Mouse (Mus musculus): ENCODE measurements at regions not wholly inside any gene's neighbourhood (a gene's known extent, or its start where the extent isn't known, plus 50 kb on each side); places are given as distances from the start of the nearest gene placed in this dataset.

GRCm38 (mm10) chr12:77056748-77057370, 94.9 kb upstream of the Max start:
- peak; percentile 19 for DNase-seq (ENCODE audit: low read depth, low spot score)

DNA sequence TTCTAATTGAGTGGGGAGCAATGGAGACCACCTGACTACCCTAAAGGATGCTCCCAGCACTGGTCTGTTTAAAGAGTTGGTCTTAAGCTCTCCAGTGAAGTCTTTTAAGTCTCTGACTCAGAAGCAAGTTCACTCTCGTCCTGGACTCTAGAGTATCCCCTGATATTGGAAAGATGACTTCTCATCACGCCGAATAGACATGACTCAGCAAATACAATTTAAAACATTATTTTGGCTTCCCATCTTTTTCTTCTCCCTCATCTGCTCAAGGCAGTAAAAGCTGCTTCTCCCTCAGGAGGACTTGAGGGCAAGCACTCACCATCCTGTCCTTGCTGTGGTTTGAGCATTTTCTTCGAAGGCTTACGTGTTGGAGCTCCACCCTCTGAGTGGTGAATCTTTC, 92.7 kb upstream of the Max start:
- no peak for DNase-seq (ENCODE audit: low read depth, low spot score)

- DNase-seq (ENCODE audit: low read depth, low spot score) = no peak
Measured at GRCm38 (mm10) chr12:77054211-77054610, 92.2 kb upstream of the Max start.

DNA sequence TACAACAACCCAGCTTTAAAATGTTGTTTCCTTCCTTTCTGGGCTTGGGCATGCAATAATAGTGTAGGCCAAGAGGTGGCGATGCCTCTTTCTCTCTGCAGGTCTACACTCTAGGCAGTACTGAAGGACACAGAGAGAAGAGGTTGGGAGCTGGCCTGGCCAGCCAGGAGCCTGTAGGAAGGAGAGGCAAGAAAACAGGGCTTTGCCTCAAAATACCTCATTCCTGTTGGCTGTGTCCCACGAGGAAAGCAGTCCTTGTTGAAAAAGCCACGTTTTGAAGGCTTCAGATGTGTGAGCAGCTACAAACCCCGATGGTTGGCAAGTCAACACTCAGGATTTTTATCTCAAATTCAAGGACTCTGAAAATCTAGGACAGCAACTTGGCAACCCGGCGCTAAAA, 90.9 kb upstream of the Max start:
- peak; percentile 78 for DNase-seq (ENCODE audit: low read depth, low spot score)

GRCm38 (mm10) chr12:77048380-77048779, 86.4 kb upstream of the Max start:
- no peak for DNase-seq (ENCODE audit: low read depth, low spot score)

DNA sequence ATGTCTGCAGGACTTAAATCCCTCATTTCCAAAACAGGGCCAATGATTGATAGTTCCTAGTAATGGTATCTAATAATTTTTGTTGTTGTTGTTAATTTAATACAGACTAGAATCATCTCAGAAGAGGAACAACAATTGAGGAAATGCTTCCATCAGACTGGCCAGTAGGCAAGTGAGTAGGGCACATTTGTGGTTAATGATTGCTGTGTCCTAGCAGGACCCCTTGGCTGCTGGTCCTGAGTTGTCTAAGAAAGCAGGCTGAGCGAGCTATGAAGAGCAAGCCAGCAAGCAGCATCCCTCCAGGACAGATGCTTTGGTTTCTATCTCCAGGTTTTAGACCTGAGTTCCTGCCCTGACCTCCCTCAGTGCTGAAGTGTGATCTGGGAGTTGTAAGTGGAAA, 85.3 kb upstream of the Max start:
- no peak for DNase-seq (ENCODE audit: low read depth, low spot score)

- no peak for DNase-seq (ENCODE audit: low read depth, low spot score)
Measured at GRCm38 (mm10) chr12:77045956-77046355, 84.0 kb upstream of the Max start.

GRCm38 (mm10) chr12:77045356-77045755, 83.4 kb upstream of the Max start:
- no peak for DNase-seq (ENCODE audit: low read depth, low spot score)

DNA sequence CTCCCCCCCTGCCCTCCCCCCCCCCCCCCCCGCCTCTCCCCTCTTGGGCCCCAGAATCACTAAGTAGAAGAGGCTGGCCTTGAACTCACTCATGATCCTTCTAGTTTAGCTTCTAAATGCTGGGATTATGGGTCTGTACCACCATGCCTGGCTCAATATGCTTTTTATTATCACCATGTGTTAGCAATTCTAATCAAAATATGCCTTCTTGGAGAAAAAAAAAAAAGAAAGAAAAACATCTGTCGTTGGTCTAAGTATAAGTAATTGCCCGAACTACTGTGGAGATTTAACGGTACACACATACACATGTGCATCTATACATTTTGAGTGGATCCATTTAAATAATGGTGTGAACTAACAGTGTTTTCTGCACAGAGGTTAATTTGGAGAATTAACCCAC, 80.4 kb upstream of the Max start:
- no peak for DNase-seq (ENCODE audit: low read depth, low spot score)

DNA sequence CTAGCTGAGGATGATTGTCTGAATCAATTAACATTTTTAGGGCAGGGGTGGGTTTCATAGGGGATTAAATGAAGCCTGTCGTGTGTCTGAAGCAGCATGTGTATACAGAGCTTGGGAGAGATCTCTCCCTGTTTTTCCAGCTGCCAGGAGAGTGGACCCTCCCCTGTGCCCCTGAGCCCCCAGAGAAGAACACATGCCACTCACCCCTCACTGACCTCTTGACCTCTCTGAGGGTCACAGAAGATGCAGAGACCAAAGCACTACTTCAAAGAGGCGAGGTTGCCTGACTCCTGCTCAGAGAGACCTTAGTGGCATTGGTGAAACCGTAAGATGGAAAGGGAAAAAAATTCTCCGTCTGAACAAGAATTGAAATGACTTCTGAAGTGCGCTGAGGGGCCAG, 79.1 kb upstream of the Max start:
- DNase-seq (ENCODE audit: low read depth, low spot score) = no peak

GRCm38 (mm10) chr12:77039953-77040305, 77.9 kb upstream of the Max start:
- no peak for DNase-seq (ENCODE audit: low read depth, low spot score)

- DNase-seq (ENCODE audit: low read depth, low spot score) = peak; percentile 95
Measured at GRCm38 (mm10) chr12:77039295-77039952, 77.4 kb upstream of the Max start.

DNA sequence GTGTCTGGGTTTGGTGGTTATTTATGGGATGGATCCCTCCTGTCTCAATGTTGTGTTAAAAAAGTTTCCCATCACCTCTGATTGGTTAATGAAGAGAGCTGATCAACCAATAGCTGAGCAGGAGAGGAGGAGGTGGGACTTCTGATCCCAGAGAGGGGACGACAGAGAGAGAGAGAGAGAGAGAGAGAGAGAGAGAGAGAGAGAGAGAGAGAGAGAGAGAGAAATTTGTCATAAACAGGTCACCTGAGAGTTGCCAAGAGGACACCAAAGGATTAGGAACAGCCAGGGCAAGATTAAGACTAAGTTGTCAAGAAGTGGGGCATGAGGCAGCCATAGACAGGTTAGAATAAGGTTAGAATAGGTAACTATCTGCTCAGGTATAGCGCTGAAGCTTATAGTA, 73.7 kb upstream of the Max start:
- no peak for DNase-seq (ENCODE audit: low read depth, low spot score)

- DNase-seq (ENCODE audit: low read depth, low spot score) = no peak
Measured at GRCm38 (mm10) chr12:77031448-77031847, 69.4 kb upstream of the Max start.

DNA sequence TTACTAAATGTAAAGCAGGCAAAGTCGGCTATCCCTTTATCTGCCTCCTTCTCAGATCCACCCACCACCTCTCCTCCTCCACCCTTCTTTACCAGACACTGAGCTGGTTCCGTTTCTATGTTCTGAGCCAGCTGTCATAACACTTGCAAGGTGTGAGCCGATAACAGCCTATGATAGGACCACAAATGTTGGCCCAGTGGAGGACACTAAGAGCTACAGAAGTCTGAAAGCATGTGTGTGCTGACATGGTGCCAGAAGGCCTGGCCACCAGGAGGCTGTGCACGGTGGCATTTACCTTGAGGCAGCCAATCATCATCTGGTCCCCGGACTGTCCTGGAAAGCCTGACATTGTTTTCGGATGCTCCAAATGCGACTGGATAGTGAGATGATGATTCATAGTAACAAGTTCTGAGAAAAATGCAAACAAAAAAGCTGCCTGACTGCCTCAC, 63.5 kb upstream of the Max start:
- no peak for DNase-seq (ENCODE audit: low read depth, low spot score)

DNA sequence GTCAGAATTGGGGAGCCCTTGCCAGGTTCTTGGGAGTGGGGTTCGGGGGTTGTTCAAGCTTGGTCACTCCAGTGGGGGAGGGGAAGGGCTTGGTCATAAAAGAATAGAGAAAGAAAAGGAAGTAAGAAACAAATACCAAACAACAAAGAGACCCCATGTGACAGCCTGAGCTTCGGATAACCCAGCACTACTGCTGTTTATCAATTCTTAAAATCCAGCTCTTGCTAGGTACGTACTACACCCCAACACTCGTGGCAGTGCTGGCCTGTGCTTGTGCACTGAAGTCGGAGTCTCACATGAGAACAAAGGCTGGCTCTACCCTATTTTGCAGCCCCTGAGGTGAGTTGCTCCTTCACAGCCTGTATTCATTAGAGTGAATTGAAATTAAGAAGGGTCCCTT, 60.5 kb upstream of the Max start:
- no peak for DNase-seq (ENCODE audit: low read depth, low spot score)

DNA sequence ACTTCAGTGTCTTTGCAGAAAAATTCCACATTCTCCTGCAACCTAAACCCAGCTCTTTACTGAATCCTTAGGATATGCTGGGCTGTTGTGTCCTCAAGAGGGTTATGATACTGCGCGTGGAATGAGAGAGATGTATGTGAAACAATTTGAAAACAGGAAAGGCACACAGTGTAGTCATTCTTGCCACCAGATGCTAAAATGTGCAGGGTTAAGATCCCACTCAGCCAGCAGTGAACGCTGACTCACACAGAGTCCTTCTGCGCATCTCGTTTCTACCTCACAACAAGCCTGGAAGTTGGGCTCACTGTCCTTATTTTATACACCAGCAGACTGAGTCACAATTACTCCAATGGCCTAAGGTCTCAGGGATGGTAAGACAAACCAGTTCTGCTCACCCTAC, 59.9 kb upstream of the Max start:
- no peak for DNase-seq (ENCODE audit: low read depth, low spot score)

GRCm38 (mm10) chr12:77019708-77020511, 57.9 kb upstream of the Max start:
- no peak for DNase-seq (ENCODE audit: low read depth, low spot score)

DNA sequence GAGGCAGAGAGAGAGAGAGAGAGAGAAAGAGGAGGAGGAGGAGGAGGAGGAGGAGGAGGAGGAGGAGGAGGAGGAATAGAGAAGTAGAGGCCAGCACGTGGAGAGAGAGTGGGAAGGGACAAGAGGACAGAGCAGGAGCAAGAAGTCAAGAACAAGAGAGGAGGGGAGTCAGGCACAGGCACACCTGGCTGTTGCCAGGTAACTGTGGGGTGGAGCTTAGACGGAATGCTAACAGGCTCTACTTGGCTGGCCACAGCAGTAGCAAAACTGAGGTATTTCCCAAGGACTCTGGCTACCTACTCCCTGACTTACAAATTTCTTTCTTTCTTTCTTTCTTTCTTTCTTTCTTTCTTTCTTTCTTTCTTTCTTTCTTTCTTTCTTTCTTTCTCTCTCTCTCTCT, 57.1 kb upstream of the Max start:
- DNase-seq (ENCODE audit: low read depth, low spot score) = peak; percentile 28

DNA sequence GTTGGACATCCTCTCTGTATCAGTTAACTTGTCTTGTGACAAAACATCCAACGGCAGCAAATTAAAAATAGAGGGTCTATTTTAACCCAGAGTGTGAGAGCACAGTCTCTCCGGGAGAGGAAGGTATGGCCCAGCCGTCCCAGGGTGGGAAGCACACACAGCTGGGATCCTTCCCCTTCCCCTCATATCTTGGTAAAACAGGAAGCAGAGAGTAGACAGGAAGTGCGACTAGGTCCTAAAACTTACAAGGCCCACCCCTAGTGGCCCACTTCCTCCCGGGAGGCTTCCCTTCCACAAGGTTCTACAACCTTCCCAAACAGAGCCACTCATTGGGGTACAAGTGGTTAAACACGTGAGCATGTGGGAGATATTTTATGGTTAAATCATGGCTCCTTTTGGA, 56.4 kb upstream of the Max start:
- DNase-seq (ENCODE audit: low read depth, low spot score) = no peak

- DNase-seq (ENCODE audit: low read depth, low spot score) = no peak
Measured at GRCm38 (mm10) chr12:77014908-77015307, 52.9 kb upstream of the Max start.

Measured in R1 (cell line).